Mouse (Mus musculus) intestine, embryonic 15.5 days (tissue): Measurements from ENCODE around the gene Ifnb1. TPM values are rescaled to one million over a fixed set of nuclear protein-coding genes. Genes with fewer than 3 reads are reported as not detected.

Experiments used
- ATAC-seq: fragments of 200-750 bp; cut with Nextera tagmentation; 2 replicates; pipeline ENCODE4 v1.8.0; 2017; ENCODE audit warnings: moderate TSS enrichment, moderate library complexity
- H3K27ac ChIP-seq: fragments of 300-500 bp; sonication (generic); 2 replicates; pipeline ENCODE4 v1.5.1; 2015; ENCODE audit warnings: mild to moderate bottlenecking, inconsistent platforms
- H3K27me3 ChIP-seq: fragments of 300-500 bp; sonication (generic); replicated peaks from 2 replicates; pipeline ENCODE4 v1.6.1; 2015; ENCODE audit warnings: inconsistent platforms
- H3K36me3 ChIP-seq: fragments of 300-500 bp; sonication (generic); 2 replicates; pipeline ENCODE4 v1.6.1; 2015; ENCODE audit warnings: inconsistent platforms
- H3K4me1 ChIP-seq: fragments of 300-500 bp; sonication (generic); replicated peaks from 2 replicates; pipeline ENCODE4 v1.6.1; 2015; ENCODE audit warnings: inconsistent platforms
- H3K4me2 ChIP-seq: fragments of 300-500 bp; sonication (generic); replicated peaks from 2 replicates; pipeline ENCODE4 v1.6.1; 2015; ENCODE audit warnings: mild to moderate bottlenecking, inconsistent platforms
- H3K4me3 ChIP-seq: fragments of 300-500 bp; sonication (generic); replicated peaks from 2 replicates; pipeline ENCODE4 v1.5.1; 2015; ENCODE audit warnings: inconsistent platforms
- H3K9ac ChIP-seq: fragments of 300-500 bp; sonication (generic); 2 replicates; pipeline ENCODE4 v1.6.1; 2015; ENCODE audit warnings: inconsistent platforms
- H3K9me3 ChIP-seq: fragments of 300-500 bp; sonication (generic); 2 replicates; pipeline ENCODE4 v1.6.1; 2016; ENCODE audit warnings: inconsistent platforms
- WGBS: fragments of 180-500 bp; shearing (Covaris S2); methylation state at CpG from one replicate; pipeline ENCODE4 v1.1.7; 2015; 5-methylcytosine and 5-hydroxymethylcytosine counted together
- polyA plus RNA-seq: library from polyadenylated mRNA; unstranded; fragments of >200 nt; fragmentation: Nextera tagmentation; extraction: Ambion mirVana; gene quantifications from 2 replicates; pipeline ENCODE4 v1.2.1, GENCODE M21; 2015

The Ifnb1 gene
- polyA plus RNA-seq, 1 experiment from 2014 or later, result not detected

GRCm38 (mm10) chr4:88496321-88497018 is 26.1 kb downstream of the Ifnb1 start:
- H3K4me1 ChIP-seq, result no peaks in the 10 kb centered on the region
- H3K9ac ChIP-seq, result no peak overlapping the region
- no peak for ATAC-seq
- no peaks in the 10 kb centered on the region for H3K27me3 ChIP-seq
- no peaks in the 10 kb centered on the region for H3K9me3 ChIP-seq
- no peaks in the 10 kb centered on the region for H3K36me3 ChIP-seq
- no peak overlapping the region for H3K4me2 ChIP-seq
- no peak overlapping the region for H3K4me3 ChIP-seq
- no peak overlapping the region for H3K27ac ChIP-seq
- WGBS, result 67% methylated on average over 6 of the region's 6 CpGs

DNA sequence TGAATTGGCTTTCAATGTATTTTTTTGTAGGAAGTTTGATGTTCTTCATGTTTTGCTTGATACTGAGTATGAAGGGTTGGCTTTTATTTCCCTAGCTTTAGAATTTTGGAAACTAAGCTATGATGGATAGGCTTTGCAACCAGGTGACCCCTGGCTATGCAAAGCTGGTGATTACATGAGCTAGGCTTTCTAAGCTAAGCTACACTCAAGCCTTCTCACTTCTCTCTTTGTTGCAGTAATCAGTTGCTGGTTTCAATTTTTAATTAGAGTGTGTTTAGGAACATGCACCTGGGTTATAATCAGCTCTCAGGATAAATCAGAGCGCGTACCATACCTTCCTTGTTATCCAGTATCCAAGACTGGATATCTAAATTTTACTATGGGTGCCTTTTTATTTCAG is 33.0 kb downstream of the Ifnb1 start:
- Histone ChIP-seq H3K36me3 (no peaks in the 10 kb centered on the region), H3K4me1 (no peaks in the 10 kb centered on the region), H3K4me3 (no peak overlapping the region), H3K9ac (no peak overlapping the region), H3K27ac (no peak overlapping the region), H3K4me2 (no peak overlapping the region), H3K9me3 (no peaks in the 10 kb centered on the region), H3K27me3 (no peaks in the 10 kb centered on the region)
- ATAC-seq, result no peak
- 99% methylated on average over 2 of the region's 2 CpGs for WGBS

GRCm38 (mm10) chr4:88488107-88488506 is 34.5 kb downstream of the Ifnb1 start:
- Histone ChIP-seq H3K9ac (no peak overlapping the region), H3K9me3 (no peaks in the 10 kb centered on the region), H3K4me1 (no peaks in the 10 kb centered on the region), H3K36me3 (no peaks in the 10 kb centered on the region), H3K4me2 (no peak overlapping the region), H3K27ac (no peak overlapping the region), H3K27me3 (no peaks in the 10 kb centered on the region), H3K4me3 (no peak overlapping the region)
- WGBS, result 65% methylated on average over 3 of the region's 3 CpGs
- ATAC-seq, result no peak

DNA sequence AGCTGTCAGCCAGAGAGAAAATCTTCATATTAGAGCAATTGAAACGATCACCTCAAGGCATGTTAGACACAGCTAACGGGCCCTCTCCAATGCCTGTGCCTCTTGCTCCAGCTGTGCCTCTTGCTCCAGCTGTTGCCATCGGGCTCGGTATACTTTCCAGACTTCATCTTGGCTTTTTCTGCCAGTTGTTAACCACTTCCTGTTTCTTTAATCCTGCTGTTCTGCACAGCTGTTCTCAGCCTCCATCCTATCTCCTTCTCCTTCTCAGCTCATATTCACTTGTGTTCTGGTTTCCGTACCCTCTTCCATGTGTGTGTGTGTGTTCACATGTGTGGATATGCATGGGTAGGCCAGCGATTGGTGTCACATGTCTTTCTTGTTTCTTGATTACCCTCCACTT is 42.4 kb downstream of the Ifnb1 start:
- Histone ChIP-seq H3K4me1 (no peaks in the 10 kb centered on the region), H3K9me3 (no peaks in the 10 kb centered on the region), H3K27ac (no peak overlapping the region), H3K4me3 (no peak overlapping the region), H3K4me2 (no peak overlapping the region), H3K27me3 (no peaks in the 10 kb centered on the region), H3K36me3 (no peaks in the 10 kb centered on the region), H3K9ac (no peak overlapping the region)
- ATAC-seq, result no peak
- 56% methylated on average over 6 of the region's 6 CpGs for WGBS

GRCm38 (mm10) chr4:88478809-88479186 is 43.8 kb downstream of the Ifnb1 start:
- ATAC-seq, result no peak

GRCm38 (mm10) chr4:88478177-88478808 is 44.3 kb downstream of the Ifnb1 start:
- H3K9me3 ChIP-seq, result no peaks in the 10 kb centered on the region
- no peak overlapping the region for H3K4me2 ChIP-seq
- no peaks in the 10 kb centered on the region for H3K27me3 ChIP-seq
- 58% methylated on average over 4 of the region's 4 CpGs for WGBS
- no peaks in the 10 kb centered on the region for H3K36me3 ChIP-seq
- peak; percentile 51; the same call in 1 of the 2 replicates for ATAC-seq
- no peak overlapping the region for H3K9ac ChIP-seq
- 0 out of 2 replicates have a peak overlapping the region, but pooled peaks have one; percentile 6 for H3K27ac ChIP-seq
- H3K4me1 ChIP-seq, result no peaks in the 10 kb centered on the region
- no peak overlapping the region for H3K4me3 ChIP-seq

More at GRCm38 (mm10) chr4:88478809-88479186, 43.8 kb downstream of the Ifnb1 start:
- WGBS, result 49% methylated on average over 9 of the region's 9 CpGs
- Histone ChIP-seq H3K27me3 (no peaks in the 10 kb centered on the region), H3K9me3 (no peaks in the 10 kb centered on the region), H3K4me2 (no peak overlapping the region), H3K4me3 (no peak overlapping the region), H3K27ac (0 out of 2 replicates have a peak overlapping the region, but pooled peaks have one; percentile 6), H3K9ac (no peak overlapping the region), H3K36me3 (no peaks in the 10 kb centered on the region), H3K4me1 (no peaks in the 10 kb centered on the region)

GRCm38 (mm10) chr4:88476511-88477210 is 45.9 kb downstream of the Ifnb1 start:
- 35% methylated on average over 4 of the region's 4 CpGs for WGBS
- Histone ChIP-seq H3K9me3 (no peaks in the 10 kb centered on the region), H3K4me2 (no peak overlapping the region), H3K27me3 (no peaks in the 10 kb centered on the region), H3K4me3 (no peak overlapping the region), H3K36me3 (no peaks in the 10 kb centered on the region), H3K4me1 (no peaks in the 10 kb centered on the region), H3K9ac (no peak overlapping the region), H3K27ac (peak overlapping the region; percentile 42)
- ATAC-seq, result peak; percentile 53

GRCm38 (mm10) chr4:88476084-88476483 is 46.5 kb downstream of the Ifnb1 start:
- WGBS, result 94% methylated on average over 3 of the region's 3 CpGs
- no peak for ATAC-seq
- H3K27ac ChIP-seq, result 0 out of 2 replicates have a peak overlapping the region, but pooled peaks have one; percentile 34

More at GRCm38 (mm10) chr4:88476084-88476483, 46.5 kb downstream of the Ifnb1 start:
- Histone ChIP-seq H3K4me3 (no peak overlapping the region), H3K4me2 (no peak overlapping the region), H3K36me3 (no peaks in the 10 kb centered on the region), H3K9ac (no peak overlapping the region), H3K27me3 (no peaks in the 10 kb centered on the region), H3K4me1 (no peaks in the 10 kb centered on the region), H3K9me3 (no peaks in the 10 kb centered on the region)

Other genes with a start within 250 kb of the Ifnb1 start
- gene Hacd4, start 83.8 kb downstream of the Ifnb1 start, polyA plus RNA-seq, result 12.2 and 12.7 TPM in 2 replicates
- gene Ifna15, start 35.5 kb upstream of the Ifnb1 start, polyA plus RNA-seq, result not detected in 2 replicates
- gene Ifna14, start 49.0 kb upstream of the Ifnb1 start, polyA plus RNA-seq, result not detected in 2 replicates
- not detected in 2 replicates for gene Ifna9, start 69.6 kb upstream of the Ifnb1 start, polyA plus RNA-seq
- gene Ifna12, start 80.6 kb upstream of the Ifnb1 start, polyA plus RNA-seq, result not detected in 2 replicates
- gene C87499, start 111.6 kb upstream of the Ifnb1 start, polyA plus RNA-seq, result not detected in 2 replicates
- not detected in 2 replicates for gene Ifna13, start 121.7 kb upstream of the Ifnb1 start, polyA plus RNA-seq
- not detected in 2 replicates for gene Ifna16, start 154.2 kb upstream of the Ifnb1 start, polyA plus RNA-seq
- gene Ifna2, start 161.1 kb upstream of the Ifnb1 start, polyA plus RNA-seq, result not detected in 2 replicates
- gene Ifnab, start 168.6 kb upstream of the Ifnb1 start, polyA plus RNA-seq, result not detected in 2 replicates
- gene Gm26566, start 199.0 kb upstream of the Ifnb1 start, polyA plus RNA-seq, result 0.80 and 0.97 TPM in 2 replicates
- 75.3 and 89.4 TPM in 2 replicates for gene Klhl9, start 199.7 kb upstream of the Ifnb1 start, polyA plus RNA-seq
- not detected in 2 replicates for gene Gm13271, start 232.1 kb upstream of the Ifnb1 start, polyA plus RNA-seq
- gene Gm13283, start 237.3 kb upstream of the Ifnb1 start, polyA plus RNA-seq, result 0.39 and 0.80 TPM in 2 replicates